Mouse (Mus musculus) erythroblast, embryonic 14.5 days (primary cell): Measurements from ENCODE around the gene H3f3a.

ENCODE experiments used
- GATA1 ChIP-seq: IDR thresholded peaks from 2 replicates; pipeline ENCODE4 v1.6.1; 2012; ENCODE audit warnings: low read length, inconsistent platforms, mixed read lengths
- TAL1 ChIP-seq: IDR thresholded peaks from 3 replicates; pipeline ENCODE4 v1.6.1; 2012; ENCODE audit warnings: low read length, inconsistent platforms, mixed read lengths

DNA sequence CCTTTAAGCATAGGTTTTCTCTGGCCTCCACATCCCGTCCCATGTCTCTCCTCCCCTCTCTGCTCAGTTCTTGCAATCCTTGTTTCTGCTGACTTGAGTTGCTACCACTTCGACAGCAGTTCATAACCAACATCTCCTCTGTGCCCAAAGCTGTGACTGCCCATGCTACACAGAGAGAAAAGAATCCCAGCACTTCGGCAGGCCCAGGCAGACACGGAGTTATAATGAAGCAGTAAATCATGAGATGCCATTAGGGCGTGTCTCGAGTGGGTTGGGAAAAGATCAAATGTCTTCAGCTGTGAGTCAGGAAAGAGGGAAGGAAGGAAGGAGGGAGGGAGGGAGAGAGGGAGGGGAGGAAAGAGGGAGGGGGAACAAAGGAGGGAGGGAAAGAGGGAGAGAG, 24.3 kb upstream of the H3f3a start:
- TF ChIP-seq GATA1 (no peak), TAL1 (no peak)
